Mouse (Mus musculus): ENCODE results near the gene Cd37. TPM values are rescaled to one million over a fixed set of nuclear protein-coding genes. Genes with fewer than 3 reads are reported as not detected.

Gene Cd37
- polyA plus RNA-seq, 1 experiment from 2014 or later = 2.4 TPM

GRCm38 (mm10) chr7:45234333-45234841, 4.5 kb downstream of the Cd37 start:
- Histone ChIP-seq H3K9me3 (replicated peaks) (no peaks in the 10 kb centered on the region), H3K27me3 (peaks cover 2% of the 10 kb centered on the region; the same call in 1 of the 2 replicates), H3K36me3 (peaks cover 29% of the 10 kb centered on the region), H3K9ac (no peak overlapping the region), H3K4me3 (peak overlapping the region; percentile 33), H3K4me2 (peak overlapping the region; percentile 58), H3K4me1 (replicated peaks) (peaks cover 43% of the 10 kb centered on the region), H3K27ac (peak overlapping the region; percentile 41)
- no peak for ATAC-seq (replicated peaks; ENCODE audit: insufficient number of reproducible peaks, insufficient read depth, low FRiP score, low read depth)
- 18% methylated on average over 29 of the region's 29 CpGs for WGBS

GRCm38 (mm10) chr7:45233580-45234332, 5.2 kb downstream of the Cd37 start:
- Histone ChIP-seq H3K4me3 (peak overlapping the region; percentile 33), H3K27ac (no peak overlapping the region), H3K9ac (no peak overlapping the region), H3K4me1 (replicated peaks) (peaks cover 39% of the 10 kb centered on the region), H3K9me3 (replicated peaks) (no peaks in the 10 kb centered on the region), H3K36me3 (peaks cover 35% of the 10 kb centered on the region), H3K4me2 (peak overlapping the region; percentile 58), H3K27me3 (peaks cover 2% of the 10 kb centered on the region; the same call in 1 of the 2 replicates)
- no peak for ATAC-seq (replicated peaks; ENCODE audit: insufficient number of reproducible peaks, insufficient read depth, low FRiP score, low read depth)
- 33% methylated on average over 20 of the region's 20 CpGs for WGBS

- 53% methylated on average over 13 of the region's 13 CpGs for WGBS
Measured at GRCm38 (mm10) chr7:45232716-45233465, 6.0 kb downstream of the Cd37 start.

GRCm38 (mm10) chr7:45231941-45232340, 7.0 kb downstream of the Cd37 start:
- Histone ChIP-seq H3K27ac (no peak overlapping the region), H3K4me3 (no peak overlapping the region), H3K4me2 (no peak overlapping the region), H3K27me3 (no peaks in the 10 kb centered on the region), H3K9ac (no peak overlapping the region), H3K4me1 (replicated peaks) (peaks cover 39% of the 10 kb centered on the region), H3K9me3 (replicated peaks) (no peaks in the 10 kb centered on the region), H3K36me3 (peaks cover 51% of the 10 kb centered on the region)
- WGBS = 88% methylated on average over 11 of the region's 11 CpGs
- ATAC-seq (replicated peaks; ENCODE audit: insufficient number of reproducible peaks, insufficient read depth, low FRiP score, low read depth) = no peak

More at GRCm38 (mm10) chr7:45232716-45233465, 6.0 kb downstream of the Cd37 start:
- H3K4me3 ChIP-seq = no peak overlapping the region
- H3K4me1 ChIP-seq (replicated peaks) = peaks cover 39% of the 10 kb centered on the region
- H3K36me3 ChIP-seq = peaks cover 44% of the 10 kb centered on the region
- H3K4me2 ChIP-seq = no peak overlapping the region
- no peak overlapping the region for H3K9ac ChIP-seq
- no peak for ATAC-seq (replicated peaks; ENCODE audit: insufficient number of reproducible peaks, insufficient read depth, low FRiP score, low read depth)
- H3K27ac ChIP-seq = no peak overlapping the region
- no peaks in the 10 kb centered on the region for H3K9me3 ChIP-seq (replicated peaks)
- no peaks in the 10 kb centered on the region for H3K27me3 ChIP-seq

GRCm38 (mm10) chr7:45231192-45231591, 7.7 kb downstream of the Cd37 start:
- Histone ChIP-seq H3K9ac (no peak overlapping the region), H3K4me1 (replicated peaks) (peaks cover 39% of the 10 kb centered on the region), H3K9me3 (replicated peaks) (no peaks in the 10 kb centered on the region), H3K4me3 (no peak overlapping the region), H3K4me2 (no peak overlapping the region), H3K27me3 (no peaks in the 10 kb centered on the region), H3K27ac (no peak overlapping the region), H3K36me3 (peaks cover 59% of the 10 kb centered on the region)
- WGBS = 86% methylated on average over 12 of the region's 12 CpGs
- no peak for ATAC-seq (replicated peaks; ENCODE audit: insufficient number of reproducible peaks, insufficient read depth, low FRiP score, low read depth)

GRCm38 (mm10) chr7:45229459-45230203, 9.3 kb downstream of the Cd37 start:
- Histone ChIP-seq H3K9me3 (replicated peaks) (no peaks in the 10 kb centered on the region), H3K27me3 (no peaks in the 10 kb centered on the region), H3K27ac (no peak overlapping the region), H3K9ac (no peak overlapping the region), H3K4me3 (no peak overlapping the region), H3K4me2 (no peak overlapping the region), H3K4me1 (replicated peaks) (peaks cover 24% of the 10 kb centered on the region), H3K36me3 (peaks cover 75% of the 10 kb centered on the region)
- no peak for ATAC-seq (replicated peaks; ENCODE audit: insufficient number of reproducible peaks, insufficient read depth, low FRiP score, low read depth)
- WGBS = 90% methylated on average over 7 of the region's 7 CpGs

- 90% methylated on average over 8 of the region's 8 CpGs for WGBS
- H3K27ac ChIP-seq = no peak overlapping the region
- no peak overlapping the region for H3K4me3 ChIP-seq
- no peaks in the 10 kb centered on the region for H3K27me3 ChIP-seq
- H3K9me3 ChIP-seq (replicated peaks) = no peaks in the 10 kb centered on the region
- H3K4me1 ChIP-seq (replicated peaks) = peaks cover 19% of the 10 kb centered on the region
- no peak overlapping the region for H3K4me2 ChIP-seq
- peaks cover 80% of the 10 kb centered on the region for H3K36me3 ChIP-seq
- no peak for ATAC-seq (replicated peaks; ENCODE audit: insufficient number of reproducible peaks, insufficient read depth, low FRiP score, low read depth)
- no peak overlapping the region for H3K9ac ChIP-seq
Measured at GRCm38 (mm10) chr7:45229046-45229445, 9.9 kb downstream of the Cd37 start.

GRCm38 (mm10) chr7:45228548-45228947, 10.4 kb downstream of the Cd37 start:
- H3K27me3 ChIP-seq = no peaks in the 10 kb centered on the region
- no peak for ATAC-seq (replicated peaks; ENCODE audit: insufficient number of reproducible peaks, insufficient read depth, low FRiP score, low read depth)
- WGBS = 91% methylated on average over 18 of the region's 18 CpGs
- no peaks in the 10 kb centered on the region for H3K9me3 ChIP-seq (replicated peaks)
- H3K36me3 ChIP-seq = peaks cover 85% of the 10 kb centered on the region
- no peak overlapping the region for H3K4me3 ChIP-seq
- H3K4me1 ChIP-seq (replicated peaks) = peaks cover 14% of the 10 kb centered on the region
- no peak overlapping the region for H3K27ac ChIP-seq
- H3K9ac ChIP-seq = no peak overlapping the region
- no peak overlapping the region for H3K4me2 ChIP-seq

GRCm38 (mm10) chr7:45226421-45226820, 12.5 kb downstream of the Cd37 start:
- WGBS = 97% methylated on average over 5 of the region's 5 CpGs
- no peak overlapping the region for H3K27ac ChIP-seq
- H3K9ac ChIP-seq = no peak overlapping the region
- no peak overlapping the region for H3K4me3 ChIP-seq
- no peak for ATAC-seq (replicated peaks; ENCODE audit: insufficient number of reproducible peaks, insufficient read depth, low FRiP score, low read depth)
- no peaks in the 10 kb centered on the region for H3K4me1 ChIP-seq (replicated peaks)
- H3K9me3 ChIP-seq (replicated peaks) = no peaks in the 10 kb centered on the region
- peaks cover 88% of the 10 kb centered on the region for H3K36me3 ChIP-seq
- no peaks in the 10 kb centered on the region for H3K27me3 ChIP-seq
- H3K4me2 ChIP-seq = no peak overlapping the region

- Histone ChIP-seq H3K4me2 (no peak overlapping the region), H3K4me1 (replicated peaks) (no peaks in the 10 kb centered on the region), H3K9me3 (replicated peaks) (no peaks in the 10 kb centered on the region), H3K27ac (no peak overlapping the region), H3K36me3 (peaks cover 97% of the 10 kb centered on the region), H3K9ac (no peak overlapping the region), H3K27me3 (no peaks in the 10 kb centered on the region), H3K4me3 (no peak overlapping the region)
- WGBS = 93% methylated on average over 7 of the region's 7 CpGs
- no peak for ATAC-seq (replicated peaks; ENCODE audit: insufficient number of reproducible peaks, insufficient read depth, low FRiP score, low read depth)
Measured at GRCm38 (mm10) chr7:45224826-45225225, 14.1 kb downstream of the Cd37 start.

GRCm38 (mm10) chr7:45221680-45222079, 17.2 kb downstream of the Cd37 start:
- Histone ChIP-seq H3K36me3 (peaks cover 88% of the 10 kb centered on the region), H3K27ac (no peak overlapping the region), H3K9ac (no peak overlapping the region), H3K4me3 (no peak overlapping the region), H3K4me1 (replicated peaks) (peaks cover 24% of the 10 kb centered on the region), H3K27me3 (no peaks in the 10 kb centered on the region), H3K9me3 (replicated peaks) (no peaks in the 10 kb centered on the region), H3K4me2 (no peak overlapping the region)
- no peak for ATAC-seq (replicated peaks; ENCODE audit: insufficient number of reproducible peaks, insufficient read depth, low FRiP score, low read depth)
- 70% methylated on average over 2 of the region's 2 CpGs for WGBS

All from heart, embryonic 15.5 days (tissue).